Mouse (Mus musculus) heart, embryonic 14.5 days (tissue): Measurements from ENCODE around the gene Fktn. TPM values are rescaled to one million over a fixed set of nuclear protein-coding genes. Genes with fewer than 3 reads are reported as not detected.

Source experiments
- ATAC-seq: fragments of 200-750 bp; cut with Nextera tagmentation; 2 replicates; pipeline ENCODE4 v1.8.0; 2017; ENCODE audit warnings: low read depth, moderate TSS enrichment; ENCODE audit not compliant: insufficient number of reproducible peaks, insufficient read depth, low FRiP score
- H3K27ac ChIP-seq, 2 experiments: fragments of 200-500 bp in 1 of 2; fragments of 300-500 bp in 1 of 2; sonication (generic) in 1 of 2; replicated peaks in 1 of 2; 2 replicates each; pipeline ENCODE4 v1.5.1; 2012 to 2014; ENCODE audit warnings: low read depth in 2 of 2, low read length in 2 of 2, control low read depth in 1 of 2, mild to moderate bottlenecking in 1 of 2, mixed read lengths in 1 of 2; ENCODE audit not compliant: control insufficient read depth in 1 of 2, insufficient read depth in 1 of 2
- H3K27me3 ChIP-seq: fragments of 300-500 bp; sonication (generic); 2 replicates; pipeline ENCODE4 v1.6.1; 2014; ENCODE audit warnings: mild to moderate bottlenecking, low read length, control low read depth; ENCODE audit not compliant: control insufficient read depth, insufficient read depth
- H3K36me3 ChIP-seq: fragments of 300-500 bp; sonication (generic); 2 replicates; pipeline ENCODE4 v1.6.1; 2014; ENCODE audit warnings: mild to moderate bottlenecking, control low read depth, low read length, mixed read lengths; ENCODE audit not compliant: control insufficient read depth, insufficient read depth
- H3K4me1 ChIP-seq, 2 experiments: fragments of 200-500 bp in 1 of 2; fragments of 300-500 bp in 1 of 2; sonication (generic) in 1 of 2; 2 replicates each; pipeline ENCODE4 v1.6.1; 2012 to 2014; ENCODE audit warnings: low read length in 2 of 2, control low read depth in 1 of 2, mixed read lengths in 1 of 2; ENCODE audit not compliant: control insufficient read depth in 2 of 2, insufficient read depth in 2 of 2
- H3K4me2 ChIP-seq: fragments of 300-500 bp; sonication (generic); 2 replicates; pipeline ENCODE4 v1.6.1; 2014; ENCODE audit warnings: mild to moderate bottlenecking, low read length
- H3K4me3 ChIP-seq, 2 experiments: fragments of 200-500 bp in 1 of 2; fragments of 300-500 bp in 1 of 2; sonication (generic) in 1 of 2; 2 replicates each; pipeline ENCODE4 v1.5.1; 2012 to 2014; ENCODE audit warnings: low read length in 2 of 2, mild to moderate bottlenecking in 2 of 2, control low read depth in 1 of 2, low read depth in 1 of 2, moderate library complexity in 1 of 2; ENCODE audit not compliant: control insufficient read depth in 1 of 2, insufficient read depth in 1 of 2
- H3K9ac ChIP-seq: fragments of 300-500 bp; sonication (generic); 2 replicates; pipeline ENCODE4 v1.6.1; 2014; ENCODE audit warnings: mild to moderate bottlenecking, low read length
- H3K9me3 ChIP-seq: fragments of 300-500 bp; sonication (generic); 2 replicates; pipeline ENCODE4 v1.6.1; 2016; ENCODE audit warnings: low read length, control low read depth; ENCODE audit not compliant: control insufficient read depth
- WGBS: fragments of 180-500 bp; shearing (Covaris S2); extraction: QIAGEN DNeasy Blood & Tissue Kit; methylation state at CpG from one replicate; pipeline ENCODE4 v1.1.7; 2014; 5-methylcytosine and 5-hydroxymethylcytosine counted together
- polyA plus RNA-seq: library from polyadenylated mRNA; unstranded; fragments of >200 nt; fragmentation: Nextera tagmentation; extraction: Ambion mirVana; gene quantifications from 2 replicates; pipeline ENCODE4 v1.2.1, GENCODE M21; 2014

Fktn gene
- polyA plus RNA-seq, 1 experiment from 2014 or later = 16.9 TPM

GRCm38 (mm10) chr4:53770958-53771735, 57.3 kb downstream of the Fktn start:
- no peak overlapping the region for H3K27ac ChIP-seq
- H3K36me3 ChIP-seq = no peaks in the 10 kb centered on the region
- H3K4me3 ChIP-seq = no peak overlapping the region
- H3K9me3 ChIP-seq = no peaks in the 10 kb centered on the region
- H3K27me3 ChIP-seq = peaks cover 11% of the 10 kb centered on the region; the same call in 1 of the 2 replicates
- H3K4me1 ChIP-seq = no peaks in the 10 kb centered on the region
- ATAC-seq = no peak
- WGBS = 29% methylated on average over 6 of the region's 6 CpGs
- H3K9ac ChIP-seq = no peak overlapping the region
- no peak overlapping the region for H3K4me2 ChIP-seq

GRCm38 (mm10) chr4:53772004-53772403, 58.2 kb downstream of the Fktn start:
- Histone ChIP-seq H3K9me3 (no peaks in the 10 kb centered on the region), H3K9ac (no peak overlapping the region)
- WGBS = 77% methylated on average over 5 of the region's 5 CpGs

GRCm38 (mm10) chr4:53773911-53774310, 60.1 kb downstream of the Fktn start:
- WGBS = 42% methylated on average over 6 of the region's 6 CpGs
- Histone ChIP-seq H3K27ac (no peak overlapping the region), H3K4me2 (no peak overlapping the region), H3K9ac (no peak overlapping the region), H3K36me3 (no peaks in the 10 kb centered on the region), H3K27me3 (peaks cover 29% of the 10 kb centered on the region), H3K4me1 (no peaks in the 10 kb centered on the region), H3K9me3 (no peaks in the 10 kb centered on the region), H3K4me3 (no peak overlapping the region)
- ATAC-seq = no peak

More at GRCm38 (mm10) chr4:53772004-53772403, 58.2 kb downstream of the Fktn start:
- Histone ChIP-seq H3K4me2 (no peak overlapping the region), H3K4me1 (no peaks in the 10 kb centered on the region), H3K27ac (no peak overlapping the region), H3K4me3 (no peak overlapping the region), H3K36me3 (no peaks in the 10 kb centered on the region), H3K27me3 (peaks cover 19% of the 10 kb centered on the region)
- no peak for ATAC-seq

DNA sequence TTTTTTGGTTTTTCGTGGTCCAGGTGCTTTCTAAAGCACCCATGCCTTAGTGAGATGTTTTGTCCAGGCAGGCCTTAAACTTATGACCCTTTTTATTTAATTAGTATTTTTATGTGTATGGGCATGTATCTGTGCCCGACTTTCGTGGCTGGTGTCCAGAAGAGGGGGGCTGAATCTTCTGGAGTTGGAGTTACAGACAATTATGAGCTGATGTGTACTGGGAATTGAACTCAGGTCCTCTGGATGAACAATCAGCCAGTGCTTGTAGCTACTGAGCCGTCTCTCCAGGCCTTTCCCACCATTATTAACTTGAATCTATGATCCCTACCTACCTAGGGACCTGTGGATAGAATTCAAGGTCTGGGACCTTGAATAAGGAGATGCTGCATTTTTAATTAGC, 67.6 kb downstream of the Fktn start:
- peaks cover 2 to 6% of the 10 kb centered on the region in 2 experiments; a peak in 1 of 4 replicates for H3K4me1 ChIP-seq

DNA sequence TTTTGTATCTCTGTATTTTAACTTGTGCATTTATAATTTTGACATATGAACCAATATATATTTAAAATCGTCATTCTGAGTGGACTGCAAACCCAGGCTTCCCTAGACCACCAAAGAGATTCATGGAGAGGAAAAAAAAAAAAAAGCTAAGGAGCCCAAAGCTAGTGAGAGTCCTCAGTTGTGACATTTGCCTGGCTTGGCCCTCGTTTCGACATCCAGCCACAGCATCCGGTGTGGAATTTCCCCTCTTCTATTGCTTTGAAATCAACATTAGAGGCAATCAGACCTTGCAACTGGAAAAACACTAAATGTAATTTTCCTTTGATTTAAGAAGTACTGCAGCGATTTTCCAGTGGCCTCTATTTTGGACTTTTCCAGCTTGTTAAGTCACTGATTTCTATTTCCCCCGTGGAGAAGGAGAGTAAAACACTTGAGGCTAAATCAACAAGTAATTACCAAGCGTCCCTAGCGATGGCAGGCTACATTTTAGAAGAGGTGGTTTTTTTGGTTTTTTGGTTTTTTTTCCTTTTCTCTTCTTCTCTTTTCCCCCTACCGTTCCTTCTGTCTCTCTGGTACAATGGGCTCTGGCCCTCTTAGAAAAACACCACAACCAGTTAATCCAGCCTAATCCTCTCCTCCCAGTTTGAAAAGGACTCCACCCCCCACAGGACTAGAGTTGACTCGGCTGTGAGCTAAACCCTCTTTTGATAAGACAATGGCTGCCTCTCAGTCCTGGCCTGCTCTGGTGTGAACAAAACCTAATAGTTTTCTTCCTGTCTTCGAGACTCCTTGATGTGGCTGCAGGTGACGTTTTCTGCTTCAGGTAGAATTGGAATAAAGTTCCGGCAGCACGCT, 68.6 kb downstream of the Fktn start:
- Histone ChIP-seq H3K36me3 (no peaks in the 10 kb centered on the region), H3K9ac (no peak overlapping the region), H3K9me3 (no peaks in the 10 kb centered on the region), H3K4me2 (0 out of 2 replicates have a peak overlapping the region, but pooled peaks have one; percentile 6), H3K27me3 (peaks cover 7% of the 10 kb centered on the region; the same call in 1 of the 2 replicates), H3K4me1 (peaks cover 2 to 6% of the 10 kb centered on the region in 2 experiments; a peak in 1 of 4 replicates), H3K27ac (no peak overlapping the region), H3K4me3 (no peak overlapping the region)
- WGBS = 31% methylated on average over 14 of the region's 14 CpGs
- no peak for ATAC-seq

More for the DNA sequence above, 67.6 kb downstream of the Fktn start:
- Histone ChIP-seq H3K36me3 (no peaks in the 10 kb centered on the region), H3K4me3 (no peak overlapping the region), H3K27ac (no peak overlapping the region), H3K9ac (no peak overlapping the region), H3K4me2 (no peak overlapping the region), H3K9me3 (no peaks in the 10 kb centered on the region), H3K27me3 (peaks cover 16% of the 10 kb centered on the region)
- 76% methylated on average over 4 of the region's 4 CpGs for WGBS
- ATAC-seq = no peak

- no peak overlapping the region for H3K4me2 ChIP-seq
- no peak for ATAC-seq
- H3K4me3 ChIP-seq = no peak overlapping the region
- WGBS = 70% methylated on average over 15 of the region's 15 CpGs
- no peak overlapping the region for H3K9ac ChIP-seq
- H3K9me3 ChIP-seq = no peaks in the 10 kb centered on the region
- H3K27ac ChIP-seq = no peak overlapping the region
- H3K4me1 ChIP-seq = 0 out of 4 replicates have a peak, but pooled peaks cover 0 to 6% of the 10 kb centered on the region in 2 experiments
- H3K27me3 ChIP-seq = no peaks in the 10 kb centered on the region
- H3K36me3 ChIP-seq = no peaks in the 10 kb centered on the region
Measured at GRCm38 (mm10) chr4:53785746-53786398, 72.1 kb downstream of the Fktn start.

- WGBS = 71% methylated on average over 5 of the region's 5 CpGs
- Histone ChIP-seq H3K4me2 (no peak overlapping the region), H3K4me3 (no peak overlapping the region)
Measured at GRCm38 (mm10) chr4:53786851-53787250, 73.1 kb downstream of the Fktn start.

More at GRCm38 (mm10) chr4:53786851-53787250, 73.1 kb downstream of the Fktn start:
- Histone ChIP-seq H3K4me1 (0 out of 4 replicates have a peak, but pooled peaks cover 0 to 6% of the 10 kb centered on the region in 2 experiments), H3K27me3 (no peaks in the 10 kb centered on the region), H3K27ac (no peak overlapping the region), H3K9me3 (no peaks in the 10 kb centered on the region), H3K36me3 (no peaks in the 10 kb centered on the region), H3K9ac (no peak overlapping the region)
- ATAC-seq = no peak
